Mouse (Mus musculus) midbrain, embryonic 16.5 days (tissue): ENCODE measurements around the gene D6Ertd527e. TPM values are rescaled to one million over a fixed set of nuclear protein-coding genes. Genes with fewer than 3 reads are reported as not detected.
"Not testable (repeated sequence)": the region's sequence is repeated elsewhere in the genome, so short reads cannot be mapped to it uniquely, and the experiment has no call there.

ENCODE experiments used
- ATAC-seq: fragments of 200-750 bp; cut with Nextera tagmentation; 2 replicates; pipeline ENCODE4 v1.8.0; 2017; ENCODE audit warnings: moderate TSS enrichment
- H3K27ac ChIP-seq: fragments of 300-500 bp; sonication (generic); 2 replicates; pipeline ENCODE4 v1.5.1; 2014; ENCODE audit warnings: mild to moderate bottlenecking, low read length, mixed read lengths
- H3K27me3 ChIP-seq: fragments of 300-500 bp; sonication (generic); 2 replicates; pipeline ENCODE4 v1.6.1; 2014; ENCODE audit warnings: low read depth, low read length, mixed read lengths; ENCODE audit not compliant: control insufficient read depth, insufficient read depth
- H3K36me3 ChIP-seq: fragments of 300-500 bp; sonication (generic); 2 replicates; pipeline ENCODE4 v1.6.1; 2014; ENCODE audit warnings: mild to moderate bottlenecking, low read length, moderate library complexity, mixed read lengths; ENCODE audit not compliant: control insufficient read depth, insufficient read depth
- H3K4me1 ChIP-seq: fragments of 300-500 bp; sonication (generic); 2 replicates; pipeline ENCODE4 v1.6.1; 2014; ENCODE audit warnings: mild to moderate bottlenecking, low read length, mixed read lengths; ENCODE audit not compliant: control insufficient read depth, insufficient read depth
- H3K4me2 ChIP-seq: fragments of 300-500 bp; sonication (generic); 2 replicates; pipeline ENCODE4 v1.6.1; 2014; ENCODE audit warnings: mild to moderate bottlenecking, low read length, mixed read lengths
- H3K4me3 ChIP-seq: fragments of 300-500 bp; sonication (generic); 2 replicates; pipeline ENCODE4 v1.5.1; 2014; ENCODE audit warnings: low read depth, mild to moderate bottlenecking, low read length, moderate library complexity, mixed read lengths
- H3K9ac ChIP-seq: fragments of 300-500 bp; sonication (generic); 2 replicates; pipeline ENCODE4 v1.6.1; 2014; ENCODE audit warnings: low read depth, low read length, mixed read lengths
- H3K9me3 ChIP-seq: fragments of 300-500 bp; sonication (generic); replicated peaks from 2 replicates; pipeline ENCODE4 v1.6.1; 2014; ENCODE audit warnings: mild to moderate bottlenecking, low read length, mixed read lengths; ENCODE audit not compliant: control insufficient read depth, poor library complexity, severe bottlenecking
- WGBS: fragments of 180-500 bp; shearing (Covaris S2); extraction: QIAGEN DNeasy Blood & Tissue Kit; methylation state at CpG from one replicate; pipeline ENCODE4 v1.1.7; 2014; 5-methylcytosine and 5-hydroxymethylcytosine counted together
- polyA plus RNA-seq: library from polyadenylated mRNA; unstranded; fragments of >200 nt; fragmentation: Nextera tagmentation; extraction: Ambion mirVana; gene quantifications from 2 replicates; pipeline ENCODE4 v1.2.1, GENCODE M21; 2015

The D6Ertd527e gene
- polyA plus RNA-seq, 1 experiment from 2014 or later, result 0.19 TPM

GRCm38 (mm10) chr6:87085026-87085425 is 19.5 kb upstream of the D6Ertd527e start:
- H3K36me3 ChIP-seq, result peaks cover 40% of the 10 kb centered on the region
- WGBS, result 93% methylated on average over 6 of the region's 6 CpGs
- ATAC-seq, result no peak

GRCm38 (mm10) chr6:87088356-87088755 is 16.2 kb upstream of the D6Ertd527e start:
- 87% methylated on average over 5 of the region's 5 CpGs for WGBS
- no peak overlapping the region for H3K27ac ChIP-seq
- no peaks in the 10 kb centered on the region for H3K27me3 ChIP-seq
- H3K36me3 ChIP-seq, result peaks cover 31% of the 10 kb centered on the region
- H3K4me3 ChIP-seq, result no peak overlapping the region
- H3K9ac ChIP-seq, result no peak overlapping the region
- H3K4me2 ChIP-seq, result no peak overlapping the region
- H3K4me1 ChIP-seq, result no peaks in the 10 kb centered on the region
- no peaks in the 10 kb centered on the region for H3K9me3 ChIP-seq
- no peak for ATAC-seq

More at GRCm38 (mm10) chr6:87085026-87085425, 19.5 kb upstream of the D6Ertd527e start:
- H3K4me3 ChIP-seq, result no peak overlapping the region
- H3K27me3 ChIP-seq, result no peaks in the 10 kb centered on the region
- H3K9ac ChIP-seq, result no peak overlapping the region
- no peaks in the 10 kb centered on the region for H3K9me3 ChIP-seq
- H3K4me1 ChIP-seq, result no peaks in the 10 kb centered on the region
- no peak overlapping the region for H3K27ac ChIP-seq
- no peak overlapping the region for H3K4me2 ChIP-seq

GRCm38 (mm10) chr6:87090877-87091276 is 13.7 kb upstream of the D6Ertd527e start:
- WGBS, result 83% methylated on average over 3 of the region's 3 CpGs
- Histone ChIP-seq H3K36me3 (peaks cover 13% of the 10 kb centered on the region; the same call in 1 of the 2 replicates), H3K27ac (no peak overlapping the region)

GRCm38 (mm10) chr6:87092476-87092875 is 12.1 kb upstream of the D6Ertd527e start:
- H3K4me3 ChIP-seq, result no peak overlapping the region
- no peaks in the 10 kb centered on the region for H3K9me3 ChIP-seq
- H3K4me2 ChIP-seq, result no peak overlapping the region
- H3K4me1 ChIP-seq, result no peaks in the 10 kb centered on the region
- WGBS, result 97% methylated on average over 5 of the region's 5 CpGs
- H3K36me3 ChIP-seq, result peaks cover 7% of the 10 kb centered on the region; the same call in 1 of the 2 replicates
- H3K9ac ChIP-seq, result no peak overlapping the region
- no peaks in the 10 kb centered on the region for H3K27me3 ChIP-seq
- ATAC-seq, result no peak
- H3K27ac ChIP-seq, result no peak overlapping the region

More at GRCm38 (mm10) chr6:87090877-87091276, 13.7 kb upstream of the D6Ertd527e start:
- no peaks in the 10 kb centered on the region for H3K9me3 ChIP-seq
- H3K27me3 ChIP-seq, result no peaks in the 10 kb centered on the region
- H3K4me3 ChIP-seq, result no peak overlapping the region
- H3K9ac ChIP-seq, result no peak overlapping the region
- no peaks in the 10 kb centered on the region for H3K4me1 ChIP-seq
- no peak overlapping the region for H3K4me2 ChIP-seq
- no peak for ATAC-seq

GRCm38 (mm10) chr6:87093631-87094030 is 10.9 kb upstream of the D6Ertd527e start:
- ATAC-seq, H3K4me2 ChIP-seq, H3K9ac ChIP-seq, H3K27ac ChIP-seq, H3K4me1 ChIP-seq, H3K27me3 ChIP-seq, H3K36me3 ChIP-seq, H3K4me3 ChIP-seq, H3K9me3 ChIP-seq: not testable (repeated sequence)
- 90% methylated on average over 8 of the region's 8 CpGs for WGBS

GRCm38 (mm10) chr6:87099261-87099660 is 5.3 kb upstream of the D6Ertd527e start:
- peaks cover 10% of the 10 kb centered on the region for H3K4me1 ChIP-seq
- H3K27ac ChIP-seq, result peak overlapping the region; percentile 71
- H3K9ac ChIP-seq, result no peak overlapping the region
- no peak overlapping the region for H3K4me3 ChIP-seq
- no peaks in the 10 kb centered on the region for H3K9me3 ChIP-seq
- H3K4me2 ChIP-seq, result no peak overlapping the region
- no peaks in the 10 kb centered on the region for H3K36me3 ChIP-seq
- 10% methylated on average over 3 of the region's 3 CpGs for WGBS
- ATAC-seq, result no peak
- H3K27me3 ChIP-seq, result no peaks in the 10 kb centered on the region

GRCm38 (mm10) chr6:87099671-87100296 is 4.8 kb upstream of the D6Ertd527e start:
- WGBS, result 37% methylated on average over 7 of the region's 7 CpGs
- peaks cover 10% of the 10 kb centered on the region for H3K4me1 ChIP-seq

GRCm38 (mm10) chr6:87100297-87101020 is 4.1 kb upstream of the D6Ertd527e start:
- Histone ChIP-seq H3K9ac (no peak overlapping the region), H3K27me3 (no peaks in the 10 kb centered on the region), H3K9me3 (no peaks in the 10 kb centered on the region), H3K4me1 (peaks cover 10% of the 10 kb centered on the region), H3K27ac (peak overlapping the region; percentile 71), H3K4me2 (no peak overlapping the region), H3K36me3 (no peaks in the 10 kb centered on the region), H3K4me3 (no peak overlapping the region)
- ATAC-seq, result no peak; the same call in 1 of the 2 replicates
- 91% methylated on average over 9 of the region's 9 CpGs for WGBS

More at GRCm38 (mm10) chr6:87099671-87100296, 4.8 kb upstream of the D6Ertd527e start:
- peak; percentile 57 for ATAC-seq
- Histone ChIP-seq H3K27me3 (no peaks in the 10 kb centered on the region), H3K36me3 (no peaks in the 10 kb centered on the region), H3K27ac (peak overlapping the region; percentile 71), H3K9ac (no peak overlapping the region), H3K4me2 (no peak overlapping the region), H3K9me3 (no peaks in the 10 kb centered on the region), H3K4me3 (no peak overlapping the region)
